Comparison of ENCODE assay signal across 11 mouse cellular contexts in genomic region chr9:58091623-58092425, GRCm38 (mm10). TPM values are rescaled to one million over a fixed set of nuclear protein-coding genes. Genes with fewer than 3 reads are reported as not detected.
DNase-seq lines count a peak whose midpoint lies in the region; ATAC-seq and TF ChIP-seq lines count a peak whose summit lies in the region.
"Had no signal": no experiment of that assay in that cellular context is flagged by ENCODE, and none has a peak within 500 bp of the region (broad histone marks: within the 10 kb centered on the region; RNA-seq: fewer than 3 reads in every experiment).

No protein-coding gene starts in this region.

- no peak overlapping the region for H3K4me3 ChIP-seq in heart, embryonic 10.5 days
- H3K4me3 ChIP-seq in embryonic facial prominence, embryonic 10.5 days: no peak overlapping the region
- H3K4me3 ChIP-seq in heart, postnatal 0 days (ENCODE audit: low read depth, low read length): no peak overlapping the region
- no peak overlapping the region for H3K4me3 ChIP-seq in hindbrain, embryonic 10.5 days
- H3K4me3 ChIP-seq: hindbrain, embryonic 15.5 days had no signal

- peak; percentile 98 for DNase-seq in heart, adult 11 months
- DNase-seq in heart, embryonic 10.5 days (ENCODE audit: low spot score): no peak
- peak; percentile 24 for DNase-seq in MN1 (ENCODE audit: low spot score)
- peak; percentile 45 for DNase-seq in embryonic facial prominence, embryonic 10.5 days (ENCODE audit: low spot score)
- no peak for DNase-seq in heart, postnatal 0 days (ENCODE audit: low spot score)
- no peak for DNase-seq in spleen, postnatal 14 days (ENCODE audit: low spot score in 2 of 2)
- DNase-seq in hindbrain, embryonic 10.5 days (ENCODE audit: low spot score): no peak
- no peak for DNase-seq in thymus, postnatal 4 days
- DNase-seq: lung, embryonic 14.5 days had no signal

- 62% methylated on average over 4 of the region's 4 CpGs for WGBS in heart, embryonic 10.5 days
- WGBS in embryonic facial prominence, embryonic 10.5 days: 41% methylated on average over 4 of the region's 4 CpGs
- 47% methylated on average over 4 of the region's 4 CpGs for WGBS in heart, postnatal 0 days
- 56% methylated on average over 4 of the region's 4 CpGs for WGBS in hindbrain, embryonic 10.5 days

- no peak for TF ChIP-seq EP300 in heart, postnatal 0 days (IDR thresholded peaks at IDR 0.05; ENCODE audit: low read depth)

- H3K4me2 ChIP-seq in heart, postnatal 0 days (ENCODE audit: low read depth, low read length): no peak overlapping the region
- H3K4me2 ChIP-seq: hindbrain, embryonic 15.5 days; lung, embryonic 14.5 days had no signal

- peaks cover 10% of the 10 kb centered on the region; the same call in 1 of the 2 replicates for H3K4me1 ChIP-seq in heart, embryonic 10.5 days
- H3K4me1 ChIP-seq in embryonic facial prominence, embryonic 10.5 days: peaks cover 41% of the 10 kb centered on the region
- H3K4me1 ChIP-seq in heart, postnatal 0 days (ENCODE audit: control insufficient read depth, insufficient read depth): 0 out of 2 replicates have a peak, but pooled peaks cover 5% of the 10 kb centered on the region
- peaks cover 25% of the 10 kb centered on the region for H3K4me1 ChIP-seq in hindbrain, embryonic 10.5 days (replicated peaks)

- peaks cover 73% of the 10 kb centered on the region for H3K27me3 ChIP-seq in heart, embryonic 10.5 days (ENCODE audit: insufficient read depth, poor library complexity, severe bottlenecking)
- H3K27me3 ChIP-seq in embryonic facial prominence, embryonic 10.5 days (replicated peaks; ENCODE audit: low read depth, poor library complexity, severe bottlenecking): peaks cover 15% of the 10 kb centered on the region
- peaks cover 5% of the 10 kb centered on the region for H3K27me3 ChIP-seq in heart, postnatal 0 days (ENCODE audit: control insufficient read depth, insufficient read depth, low read length)
- peaks cover 32% of the 10 kb centered on the region for H3K27me3 ChIP-seq in hindbrain, embryonic 10.5 days (ENCODE audit: insufficient read depth, poor library complexity, severe bottlenecking)
- H3K27me3 ChIP-seq: hindbrain, embryonic 15.5 days had no signal

- H3K27ac ChIP-seq in heart, embryonic 10.5 days: no peak overlapping the region
- H3K27ac ChIP-seq in embryonic facial prominence, embryonic 10.5 days (replicated peaks): 0 out of 2 replicates have a peak overlapping the region, but pooled peaks have one; percentile 41
- H3K27ac ChIP-seq in heart, postnatal 0 days (ENCODE audit: low read depth): no peak overlapping the region
- no peak overlapping the region; the same call in 1 of the 2 replicates for H3K27ac ChIP-seq in hindbrain, embryonic 10.5 days
- H3K27ac ChIP-seq: hindbrain, embryonic 15.5 days had no signal

- no peak for TF ChIP-seq CTCF in heart, postnatal 0 days (IDR thresholded peaks at IDR 0.05; ENCODE audit: low read depth)

- peak; percentile 20; the same call in 1 of the 2 replicates for ATAC-seq in heart, postnatal 0 days (ENCODE audit: insufficient read depth, low read depth)
- ATAC-seq: CD4-positive, CD25-positive, alpha-beta regulatory T cell, adult 4 months had no signal

- H3K36me3 ChIP-seq in heart, embryonic 10.5 days: no peaks in the 10 kb centered on the region
- H3K36me3 ChIP-seq in embryonic facial prominence, embryonic 10.5 days (replicated peaks): no peaks in the 10 kb centered on the region
- no peaks in the 10 kb centered on the region for H3K36me3 ChIP-seq in heart, postnatal 0 days (replicated peaks; ENCODE audit: control insufficient read depth, insufficient read depth, low read length)
- H3K36me3 ChIP-seq in hindbrain, embryonic 10.5 days: no peaks in the 10 kb centered on the region
- H3K36me3 ChIP-seq: hindbrain, embryonic 15.5 days had no signal

- H3K9ac ChIP-seq in heart, postnatal 0 days (replicated peaks; ENCODE audit: low read depth, low read length): no peak overlapping the region
- H3K9ac ChIP-seq: hindbrain, embryonic 15.5 days; lung, embryonic 14.5 days had no signal

- H3K9me3 ChIP-seq in heart, embryonic 10.5 days: no peaks in the 10 kb centered on the region
- no peaks in the 10 kb centered on the region for H3K9me3 ChIP-seq in embryonic facial prominence, embryonic 10.5 days
- H3K9me3 ChIP-seq in heart, postnatal 0 days (replicated peaks; ENCODE audit: control insufficient read depth, low read length): no peaks in the 10 kb centered on the region
- no peaks in the 10 kb centered on the region for H3K9me3 ChIP-seq in hindbrain, embryonic 10.5 days
- H3K9me3 ChIP-seq: hindbrain, embryonic 15.5 days had no signal

RNA-seq across cellular contexts. Expression of gene Ccdc33, which starts 26.8 kb away (rescaled TPM):
- 0.07 TPM in 1 of 2 replicates, not detected in the other for polyA plus RNA-seq in heart, embryonic 10.5 days (2016; fragmentation: Nextera tagmentation; extraction: Ambion mirVana)
- polyA plus RNA-seq in embryonic facial prominence, embryonic 10.5 days (2016; fragmentation: Nextera tagmentation; extraction: Ambion mirVana): 0.36 and 0.56 TPM in 2 replicates
- not detected in 2 replicates for total RNA-seq in heart, postnatal 0 days (2014; rRNA removed; ENCODE audit: low replicate concordance)
- polyA plus RNA-seq in heart, postnatal 0 days (2015; fragmentation: Nextera tagmentation; extraction: Ambion mirVana): 0.25 TPM in 1 of 2 replicates, not detected in the other
- 0.90 and 0.99 TPM in 2 replicates for polyA plus RNA-seq in hindbrain, embryonic 10.5 days (2016; fragmentation: Nextera tagmentation; extraction: Ambion mirVana)
- polyA plus RNA-seq: CD4-positive, CD25-positive, alpha-beta regulatory T cell, adult 4 months; lung, embryonic 14.5 days had no signal

RNA-seq across cellular contexts. Expression of gene Stra6, which starts 28.2 kb away (rescaled TPM):
- polyA plus RNA-seq in heart, embryonic 10.5 days (2016; fragmentation: Nextera tagmentation; extraction: Ambion mirVana): 2.7 and 16.3 TPM in 2 replicates
- 33.6 and 47.2 TPM in 2 replicates for polyA plus RNA-seq in embryonic facial prominence, embryonic 10.5 days (2016; fragmentation: Nextera tagmentation; extraction: Ambion mirVana)
- not detected in 2 replicates for total RNA-seq in heart, postnatal 0 days (2014; rRNA removed; ENCODE audit: low replicate concordance)
- 0.05 and 0.11 TPM in 2 replicates for polyA plus RNA-seq in heart, postnatal 0 days (2015; fragmentation: Nextera tagmentation; extraction: Ambion mirVana)
- polyA plus RNA-seq in hindbrain, embryonic 10.5 days (2016; fragmentation: Nextera tagmentation; extraction: Ambion mirVana): 11.2 and 15.8 TPM in 2 replicates

Comparison
In these comparisons a context has a peak if more than half of its experiments do, and no peak if none do; other contexts are left out.
1. DNase-seq: peak in heart, adult 11 months (single experiment), MN1 (single experiment) and embryonic facial prominence, embryonic 10.5 days (single experiment); none in heart, embryonic 10.5 days (single experiment), heart, postnatal 0 days (single experiment), spleen, postnatal 14 days (0 of 2), hindbrain, embryonic 10.5 days (single experiment) and thymus, postnatal 4 days (single experiment).